Mouse (Mus musculus): ENCODE measurements around the gene Psd. TPM values are rescaled to one million over a fixed set of nuclear protein-coding genes. Genes with fewer than 3 reads are reported as not detected.
A peak's percentile ranks its signal among the peaks of the same experiment; 100 is the strongest.

The Psd gene
- polyA plus RNA-seq, 1 experiment: 292 TPM

- no peak for DNase-seq (ENCODE audit: low read depth)
- TF ChIP-seq POLR2A (IDR thresholded peaks at IDR 0.05; ENCODE audit: borderline replicate concordance, extremely low read depth, insufficient read depth, insufficient read length, poor library complexity, severe bottlenecking) (no peak), CTCF (IDR thresholded peaks at IDR 0.05; ENCODE audit: borderline replicate concordance, extremely low read depth, insufficient read depth, insufficient read length) (no peak)
Measured at GRCm38 (mm10) chr19:46310312-46310865, 16.6 kb downstream of the Psd start.

DNA sequence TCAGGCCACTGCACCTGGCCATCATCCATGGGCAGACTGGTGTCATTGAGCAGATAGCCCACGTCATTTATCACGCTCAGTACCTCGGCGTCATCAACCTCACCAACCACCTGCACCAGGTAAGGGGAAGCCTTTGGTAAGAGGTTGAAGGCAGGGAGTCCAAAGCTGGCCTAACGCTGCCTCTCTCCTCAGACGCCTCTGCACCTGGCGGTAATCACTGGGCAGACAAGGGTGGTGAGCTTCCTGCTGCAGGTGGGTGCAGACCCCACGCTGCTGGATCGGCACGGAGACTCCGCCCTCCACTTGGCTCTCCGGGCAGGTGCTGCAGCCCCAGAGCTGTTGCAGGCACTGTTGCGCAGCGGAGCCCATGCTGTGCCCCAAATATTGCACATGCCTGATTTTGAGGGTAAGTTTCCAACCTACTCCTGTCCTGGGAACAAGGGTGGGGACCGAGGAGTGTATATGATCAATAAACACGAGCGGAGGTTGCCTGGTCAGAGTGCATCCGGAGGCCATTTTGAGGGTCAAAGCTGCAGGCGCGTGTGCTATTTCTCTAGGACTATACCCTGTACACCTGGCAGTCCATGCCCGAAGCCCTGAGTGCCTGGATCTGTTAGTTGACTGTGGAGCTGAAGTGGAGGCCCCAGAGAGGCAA lies 17.2 kb downstream of the Psd start:
- TF ChIP-seq POLR2A (IDR thresholded peaks at IDR 0.05; ENCODE audit: borderline replicate concordance, extremely low read depth, insufficient read depth, insufficient read length, poor library complexity, severe bottlenecking): no peak
- no peak for DNase-seq (ENCODE audit: low read depth)

DNA sequence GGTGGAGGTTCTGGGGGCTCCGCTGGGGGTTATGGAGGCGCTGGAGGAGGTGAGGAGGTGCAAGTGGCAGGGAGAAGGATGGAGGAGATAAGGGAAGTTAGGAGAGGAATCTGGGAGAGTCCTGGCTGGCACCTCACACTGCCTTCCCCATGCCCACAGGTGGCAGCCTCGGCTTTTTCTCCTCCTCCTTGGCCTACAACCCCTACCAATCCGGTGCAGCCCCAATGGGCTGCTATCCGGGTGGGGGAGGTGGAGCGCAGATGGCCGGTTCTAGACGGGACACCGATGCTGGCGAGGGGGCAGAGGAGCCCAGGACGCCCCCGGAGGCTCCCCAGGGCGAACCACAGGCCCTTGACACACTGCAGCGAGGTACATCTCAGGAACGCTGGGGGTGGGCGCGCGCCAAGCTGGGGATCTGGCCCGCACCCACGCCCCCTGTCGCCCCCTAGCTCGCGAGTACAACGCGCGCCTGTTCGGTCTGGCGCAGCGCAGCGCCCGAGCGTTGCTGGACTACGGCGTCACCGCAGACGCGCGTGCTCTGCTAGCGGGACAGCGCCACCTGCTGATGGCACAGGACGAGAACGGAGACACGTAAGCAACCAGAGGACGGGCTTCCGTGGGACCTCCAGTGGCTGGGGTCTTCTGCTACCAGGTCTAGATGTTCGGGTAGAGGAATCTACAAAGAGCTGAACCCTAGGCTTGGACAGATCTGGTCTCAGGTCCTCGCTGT lies 18.1 kb downstream of the Psd start:
- DNase-seq (ENCODE audit: low read depth): peak; percentile 95
- TF ChIP-seq POLR2A (IDR thresholded peaks at IDR 0.05; ENCODE audit: borderline replicate concordance, extremely low read depth, insufficient read depth, insufficient read length, poor library complexity, severe bottlenecking): no peak
- TF ChIP-seq CTCF (IDR thresholded peaks at IDR 0.05; ENCODE audit: borderline replicate concordance, extremely low read depth, insufficient read depth, insufficient read length): peak; percentile 94

- TF ChIP-seq POLR2A (IDR thresholded peaks at IDR 0.05; ENCODE audit: borderline replicate concordance, extremely low read depth, insufficient read depth, insufficient read length, poor library complexity, severe bottlenecking): no peak
- DNase-seq (ENCODE audit: low read depth): no peak
Measured at GRCm38 (mm10) chr19:46308303-46308702, 18.7 kb downstream of the Psd start.

DNA sequence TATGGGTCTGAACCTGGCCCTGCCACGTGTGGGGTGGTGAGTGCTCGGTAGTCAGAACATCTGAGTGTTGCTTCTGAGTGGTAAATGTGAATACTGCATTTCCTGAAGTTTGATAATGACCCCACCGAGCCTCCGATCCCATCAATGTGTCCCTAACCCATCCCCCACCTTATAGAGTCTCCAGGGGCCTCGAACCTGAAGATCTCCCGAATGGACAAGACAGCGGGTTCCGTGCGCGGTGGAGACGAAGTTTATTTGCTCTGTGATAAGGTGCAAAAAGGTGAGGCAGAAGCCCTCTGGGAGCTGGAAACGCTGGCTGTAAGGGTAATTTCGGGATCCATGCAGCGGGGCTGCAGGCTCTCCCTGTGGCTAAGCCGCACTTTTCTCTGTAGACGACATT lies 19.2 kb downstream of the Psd start:
- TF ChIP-seq POLR2A (IDR thresholded peaks at IDR 0.05; ENCODE audit: borderline replicate concordance, extremely low read depth, insufficient read depth, insufficient read length, poor library complexity, severe bottlenecking) (no peak), CTCF (IDR thresholded peaks at IDR 0.05; ENCODE audit: borderline replicate concordance, extremely low read depth, insufficient read depth, insufficient read length) (no peak)
- no peak for DNase-seq (ENCODE audit: low read depth)

DNA sequence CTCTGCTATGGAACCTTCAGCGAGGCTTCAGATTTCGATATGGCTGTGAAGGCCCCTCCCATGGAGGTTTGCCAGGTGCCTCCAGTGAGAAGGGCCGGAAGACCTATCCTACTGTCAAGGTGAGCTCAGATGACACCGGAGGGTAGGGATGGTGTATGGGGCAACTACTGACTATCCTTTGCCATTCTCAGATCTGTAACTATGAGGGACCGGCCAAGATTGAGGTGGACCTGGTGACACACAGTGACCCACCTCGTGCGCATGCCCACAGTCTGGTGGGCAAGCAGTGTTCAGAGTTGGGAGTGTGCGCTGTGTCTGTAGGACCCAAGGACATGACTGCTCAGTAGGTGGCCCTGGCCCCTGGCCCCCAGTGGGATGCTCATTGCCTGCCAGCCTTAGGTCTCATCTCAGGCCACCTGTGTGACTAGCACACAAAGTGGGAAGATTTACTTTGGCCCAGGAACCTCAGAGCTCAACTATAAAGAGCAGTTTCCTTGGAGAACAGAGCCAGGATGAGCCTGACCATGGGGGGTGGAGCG lies 20.1 kb downstream of the Psd start:
- no peak for DNase-seq (ENCODE audit: low read depth)
- no peak for TF ChIP-seq CTCF (IDR thresholded peaks at IDR 0.05; ENCODE audit: borderline replicate concordance, extremely low read depth, insufficient read depth, insufficient read length)

DNA sequence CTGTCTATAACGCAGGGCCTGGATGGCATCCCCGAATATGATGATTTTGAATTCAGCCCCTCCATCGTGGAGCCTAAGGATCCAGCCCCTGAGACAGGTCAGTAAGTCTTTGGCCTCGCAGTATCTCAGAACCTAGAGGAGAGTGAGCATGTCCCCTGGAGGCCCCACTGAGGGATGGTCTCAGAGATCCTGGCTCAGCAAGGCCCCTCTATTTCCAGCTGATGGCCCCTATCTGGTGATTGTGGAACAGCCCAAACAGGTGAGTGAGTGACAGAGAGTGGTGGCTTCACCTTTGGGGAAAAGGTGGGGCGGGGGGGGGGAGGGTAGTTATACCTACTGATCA lies 20.7 kb downstream of the Psd start:
- no peak for DNase-seq (ENCODE audit: low read depth)
- TF ChIP-seq POLR2A (IDR thresholded peaks at IDR 0.05; ENCODE audit: borderline replicate concordance, extremely low read depth, insufficient read depth, insufficient read length, poor library complexity, severe bottlenecking) (no peak), CTCF (IDR thresholded peaks at IDR 0.05; ENCODE audit: borderline replicate concordance, extremely low read depth, insufficient read depth, insufficient read length) (no peak)

DNA sequence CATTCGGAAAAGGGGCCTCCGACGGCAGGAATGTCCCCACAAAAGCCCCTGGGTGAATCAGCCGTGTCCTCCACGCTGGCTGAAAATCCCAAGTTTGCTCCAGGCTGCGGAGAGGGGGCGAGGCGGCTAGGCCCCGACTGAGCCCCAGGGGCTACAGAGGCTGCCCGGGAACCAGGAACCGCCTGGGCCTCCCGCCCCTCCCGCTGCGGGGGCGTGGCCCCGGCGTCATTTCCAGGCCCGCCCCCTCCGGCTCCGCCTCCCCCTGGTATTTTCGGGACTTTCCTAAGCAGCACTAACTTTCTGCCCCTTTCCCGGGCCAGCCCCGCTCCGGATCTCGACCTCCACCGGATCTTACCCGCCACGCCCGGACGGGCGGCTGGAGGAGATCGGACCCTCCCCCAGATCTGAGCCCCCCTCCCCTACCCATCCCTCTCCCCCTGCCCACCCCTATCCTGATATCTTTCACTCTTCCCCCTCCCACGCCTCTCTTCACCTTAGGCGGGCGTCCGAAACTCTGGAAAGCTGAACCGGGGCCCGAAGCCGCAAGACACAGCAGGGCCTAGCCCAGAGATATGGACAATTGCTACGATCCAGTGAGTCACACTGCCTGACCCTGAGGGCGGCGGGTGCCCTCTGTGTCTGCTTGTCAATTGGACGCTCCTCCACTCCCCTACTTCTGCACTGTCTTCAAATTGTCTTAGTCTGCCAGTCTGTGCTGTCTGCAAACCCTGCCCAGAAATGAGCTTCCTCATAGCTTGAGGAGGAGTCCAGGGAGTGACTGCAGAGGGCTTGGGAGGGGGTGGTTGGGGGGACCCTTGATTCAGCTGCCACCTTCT lies 21.3 kb downstream of the Psd start:
- TF ChIP-seq CTCF (IDR thresholded peaks at IDR 0.05; ENCODE audit: borderline replicate concordance, extremely low read depth, insufficient read depth, insufficient read length): no peak
- TF ChIP-seq POLR2A (IDR thresholded peaks at IDR 0.05; ENCODE audit: borderline replicate concordance, extremely low read depth, insufficient read depth, insufficient read length, poor library complexity, severe bottlenecking): no peak
- DNase-seq (ENCODE audit: low read depth): peak; percentile 80

GRCm38 (mm10) chr19:46304908-46305333 lies 22.0 kb downstream of the Psd start:
- DNase-seq (ENCODE audit: low read depth): no peak
- no peak for TF ChIP-seq CTCF (IDR thresholded peaks at IDR 0.05; ENCODE audit: borderline replicate concordance, extremely low read depth, insufficient read depth, insufficient read length)
- TF ChIP-seq POLR2A (IDR thresholded peaks at IDR 0.05; ENCODE audit: borderline replicate concordance, extremely low read depth, insufficient read depth, insufficient read length, poor library complexity, severe bottlenecking): no peak

DNA sequence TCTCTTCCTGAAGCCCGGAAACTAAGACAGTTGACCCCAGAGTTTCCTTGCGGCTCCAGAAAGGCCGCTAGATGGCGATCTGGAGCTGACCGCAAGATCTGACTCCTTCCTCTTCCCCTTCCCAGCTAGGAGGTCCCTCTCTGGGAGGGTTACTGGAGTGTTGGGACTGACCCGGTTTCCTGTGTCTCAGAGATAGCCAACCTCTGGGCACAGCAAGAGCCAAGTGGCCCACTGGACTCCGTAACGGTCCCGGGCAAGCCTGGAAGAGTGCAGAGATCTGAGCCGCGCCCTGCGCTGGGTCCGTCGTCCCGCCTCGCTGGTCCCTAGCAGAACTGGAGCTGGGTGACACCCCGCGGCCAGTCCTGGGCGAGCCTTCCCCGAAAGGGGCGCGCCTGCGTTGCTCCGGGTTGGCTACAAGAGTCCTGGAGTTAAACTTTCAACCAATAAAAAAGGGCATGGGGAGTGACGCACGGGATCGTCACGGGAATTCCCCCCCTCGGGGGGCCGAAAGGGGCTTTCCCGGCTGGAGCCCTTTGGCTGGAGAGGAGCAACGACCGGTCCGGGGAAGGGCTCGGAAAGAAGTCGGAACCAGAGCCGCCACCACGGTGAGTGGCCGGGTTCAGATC lies 22.6 kb downstream of the Psd start, which contains the start of gene Nfkb2:
TSS of gene Nfkb2 (plus strand) at position 105 of the 626 bp plus-strand sequence.
- peak; percentile 90 for DNase-seq (ENCODE audit: low read depth)
- TF ChIP-seq POLR2A (IDR thresholded peaks at IDR 0.05; ENCODE audit: borderline replicate concordance, extremely low read depth, insufficient read depth, insufficient read length, poor library complexity, severe bottlenecking): no peak
- peak; percentile 95 for TF ChIP-seq CTCF (IDR thresholded peaks at IDR 0.05; ENCODE audit: borderline replicate concordance, extremely low read depth, insufficient read depth, insufficient read length)
